Comparison of ENCODE assay signal across 33 mouse cellular contexts in genomic region chr2:84260701-84261100, GRCm38 (mm10).
DNase-seq lines count a peak whose midpoint lies in the region; ATAC-seq and TF ChIP-seq lines count a peak whose summit lies in the region.
"Had no signal": no experiment of that assay in that cellular context is flagged by ENCODE, and none has a peak within 500 bp of the region (broad histone marks: within the 10 kb centered on the region; RNA-seq: fewer than 3 reads in every experiment).

No protein-coding gene starts in this region.

- no peak overlapping the region for H3K4me2 ChIP-seq in forebrain, embryonic 11.5 days (ENCODE audit: low read depth, low read length, severe bottlenecking)
- H3K4me2 ChIP-seq in forebrain, embryonic 14.5 days (ENCODE audit: low read length): no peak overlapping the region
- no peak overlapping the region for H3K4me2 ChIP-seq in liver, embryonic 12.5 days
- H3K4me2 ChIP-seq: forebrain, embryonic 15.5 days; heart, embryonic 12.5 days; hindbrain, embryonic 15.5 days; kidney, embryonic 15.5 days; limb, embryonic 13.5 days; liver, embryonic 15.5 days; lung, embryonic 15.5 days; midbrain, embryonic 11.5 days; neural tube, embryonic 13.5 days had no signal

- intact Hi-C loops in left cerebral cortex, postnatal 4 days (cut with DNase I): no loop called here

- DNase-seq in forebrain, embryonic 11.5 days (ENCODE audit: low spot score): no peak
- DNase-seq in forebrain, embryonic 14.5 days (ENCODE audit: low spot score): no peak
- peak; percentile 29 for DNase-seq in liver, adult 2 months (ENCODE audit: extremely low read depth, low read depth, low spot score)
- DNase-seq in embryo, embryonic 10.5 days (ENCODE audit: low spot score): peak; percentile 68
- no peak for DNase-seq in T-cell, adult 2 months (ENCODE audit: low spot score)
- no peak for DNase-seq in left cerebral cortex, postnatal 4 days
- DNase-seq: adrenal gland, postnatal 10 days; cerebellum, adult 8-10 months; cerebellum, postnatal 25 days; gastrocnemius, adult 2 months; gastrocnemius, postnatal 36 days; heart, adult 2 months; heart, postnatal 4 days; kidney, adult 18-20 months; kidney, postnatal 4 days; layer of hippocampus, adult 9-11 months; lung, postnatal 36 days; right cerebral cortex, postnatal 4 days; thymus, adult 18-20 months; thymus, postnatal 25 days had no signal

- TF ChIP-seq CTCF in liver, adult 2 months (IDR thresholded peaks at IDR 0.05; ENCODE audit: low read depth, low read length): no peak

- no peaks in the 10 kb centered on the region for H3K9me3 ChIP-seq in forebrain, embryonic 11.5 days (ENCODE audit: control insufficient read depth, low read length)
- no peaks in the 10 kb centered on the region for H3K9me3 ChIP-seq in forebrain, embryonic 14.5 days (replicated peaks; ENCODE audit: control insufficient read depth, low read length)
- H3K9me3 ChIP-seq in liver, embryonic 12.5 days (replicated peaks): no peaks in the 10 kb centered on the region
- H3K9me3 ChIP-seq: forebrain, embryonic 15.5 days; heart, embryonic 12.5 days; hindbrain, embryonic 15.5 days; kidney, embryonic 15.5 days; limb, embryonic 13.5 days; liver, embryonic 15.5 days; lung, embryonic 15.5 days; neural tube, embryonic 13.5 days had no signal

- H3K36me3 ChIP-seq in forebrain, embryonic 11.5 days (ENCODE audit: control insufficient read depth, insufficient read depth, low read length): no peaks in the 10 kb centered on the region
- H3K36me3 ChIP-seq in forebrain, embryonic 14.5 days (ENCODE audit: control insufficient read depth, insufficient read depth, low read length): no peaks in the 10 kb centered on the region
- no peaks in the 10 kb centered on the region for H3K36me3 ChIP-seq in liver, adult 2 months (ENCODE audit: control insufficient read depth, insufficient read depth, low read length)
- no peaks in the 10 kb centered on the region for H3K36me3 ChIP-seq in liver, embryonic 12.5 days
- H3K36me3 ChIP-seq: forebrain, embryonic 15.5 days; heart, embryonic 12.5 days; hindbrain, embryonic 15.5 days; kidney, embryonic 15.5 days; limb, embryonic 13.5 days; liver, embryonic 15.5 days; lung, embryonic 15.5 days; neural tube, embryonic 13.5 days had no signal

- no peaks in the 10 kb centered on the region for H3K27me3 ChIP-seq in forebrain, embryonic 11.5 days (ENCODE audit: control insufficient read depth, insufficient read depth, low read length)
- no peaks in the 10 kb centered on the region for H3K27me3 ChIP-seq in forebrain, embryonic 14.5 days (replicated peaks; ENCODE audit: control insufficient read depth, insufficient read depth, low read length)
- no peaks in the 10 kb centered on the region for H3K27me3 ChIP-seq in liver, adult 2 months (ENCODE audit: control insufficient read depth, insufficient read depth, low read length)
- H3K27me3 ChIP-seq in liver, embryonic 12.5 days (replicated peaks): no peaks in the 10 kb centered on the region
- H3K27me3 ChIP-seq: forebrain, embryonic 15.5 days; heart, embryonic 12.5 days; hindbrain, embryonic 15.5 days; kidney, embryonic 15.5 days; limb, embryonic 13.5 days; liver, embryonic 15.5 days; lung, embryonic 15.5 days; neural tube, embryonic 13.5 days had no signal

- no peaks in the 10 kb centered on the region for H3K4me1 ChIP-seq in forebrain, embryonic 11.5 days (replicated peaks; ENCODE audit: control insufficient read depth, insufficient read depth, low read length)
- no peaks in the 10 kb centered on the region for H3K4me1 ChIP-seq in forebrain, embryonic 14.5 days (ENCODE audit: control insufficient read depth, insufficient read depth, low read length)
- H3K4me1 ChIP-seq in liver, adult 2 months (ENCODE audit: control insufficient read depth, insufficient read depth, low read length): peaks cover 3% of the 10 kb centered on the region; the same call in 1 of the 2 replicates
- H3K4me1 ChIP-seq in liver, embryonic 12.5 days: peaks cover 10% of the 10 kb centered on the region
- H3K4me1 ChIP-seq: forebrain, embryonic 15.5 days; heart, embryonic 12.5 days; hindbrain, embryonic 15.5 days; liver, embryonic 15.5 days; lung, embryonic 15.5 days; neural tube, embryonic 13.5 days had no signal

- H3K4me3 ChIP-seq in forebrain, embryonic 11.5 days (ENCODE audit: low read depth, low read length): no peak overlapping the region
- no peak overlapping the region for H3K4me3 ChIP-seq in forebrain, embryonic 14.5 days (ENCODE audit: low read depth, low read length)
- H3K4me3 ChIP-seq in liver, adult 2 months (ENCODE audit: insufficient read depth, low read depth, low read length): no peak overlapping the region
- H3K4me3 ChIP-seq in liver, embryonic 12.5 days: no peak overlapping the region
- H3K4me3 ChIP-seq: erythroblast, embryonic 14.5 days; forebrain, embryonic 15.5 days; gastrocnemius, adult 2 months; heart, adult 2 months; heart, embryonic 12.5 days; hindbrain, embryonic 15.5 days; kidney, embryonic 15.5 days; limb, embryonic 13.5 days; liver, embryonic 15.5 days; lung, embryonic 15.5 days; neural tube, embryonic 13.5 days had no signal

- H3K79me2 ChIP-seq in liver, adult 2 months (ENCODE audit: control insufficient read depth, insufficient read depth, low read length): no peaks in the 10 kb centered on the region

- no peak overlapping the region for H3K27ac ChIP-seq in forebrain, embryonic 11.5 days (ENCODE audit: low read depth, low read length)
- no peak overlapping the region for H3K27ac ChIP-seq in forebrain, embryonic 14.5 days (ENCODE audit: low read depth, low read length)
- no peak overlapping the region for H3K27ac ChIP-seq in liver, adult 2 months (replicated peaks; ENCODE audit: insufficient read depth, low read depth, low read length)
- H3K27ac ChIP-seq in liver, embryonic 12.5 days: no peak overlapping the region
- H3K27ac ChIP-seq: forebrain, embryonic 15.5 days; gastrocnemius, adult 2 months; heart, adult 2 months; hindbrain, embryonic 15.5 days; kidney, embryonic 15.5 days; limb, embryonic 13.5 days; liver, embryonic 15.5 days; lung, embryonic 15.5 days; neural tube, embryonic 13.5 days; stomach, postnatal 0 days had no signal

- ATAC-seq in forebrain, embryonic 11.5 days (replicated peaks; ENCODE audit: low FRiP score): 0 out of 2 replicates have a peak, but pooled peaks have one; percentile 39
- ATAC-seq in forebrain, embryonic 14.5 days: no peak
- ATAC-seq in liver, embryonic 12.5 days: no peak
- ATAC-seq: forebrain, embryonic 15.5 days; midbrain, embryonic 16.5 days had no signal

- no peak for TF ChIP-seq POLR2A in liver, adult 2 months (IDR thresholded peaks at IDR 0.05; ENCODE audit: extremely low read depth, insufficient read depth, low read length)

- H3K9ac ChIP-seq in forebrain, embryonic 11.5 days (ENCODE audit: low read length): no peak overlapping the region
- no peak overlapping the region for H3K9ac ChIP-seq in forebrain, embryonic 14.5 days (ENCODE audit: low read length)
- H3K9ac ChIP-seq in liver, adult 2 months (ENCODE audit: low read depth, low read length): no peak overlapping the region
- no peak overlapping the region for H3K9ac ChIP-seq in liver, embryonic 12.5 days
- H3K9ac ChIP-seq: forebrain, embryonic 15.5 days; heart, embryonic 12.5 days; hindbrain, embryonic 15.5 days; kidney, embryonic 15.5 days; limb, embryonic 13.5 days; liver, embryonic 15.5 days; lung, embryonic 15.5 days; neural tube, embryonic 13.5 days had no signal

- 54% methylated on average over 4 of the region's 4 CpGs for WGBS in forebrain, embryonic 11.5 days
- WGBS in forebrain, embryonic 14.5 days: 60% methylated on average over 4 of the region's 4 CpGs
- WGBS in liver, adult 2 months: 41% methylated on average over 4 of the region's 4 CpGs
- 74% methylated on average over 4 of the region's 4 CpGs for WGBS in liver, embryonic 12.5 days (ENCODE audit: insufficient replicate concordance)

Comparison
In these comparisons a context has a peak if more than half of its experiments do, and no peak if none do; other contexts are left out.
1. DNase-seq: peak in liver, adult 2 months (single experiment) and embryo, embryonic 10.5 days (single experiment); none in forebrain, embryonic 11.5 days (single experiment), forebrain, embryonic 14.5 days (single experiment), T-cell, adult 2 months (single experiment) and left cerebral cortex, postnatal 4 days (single experiment).